Mouse (Mus musculus): ENCODE measurements at regions not wholly inside any gene's neighbourhood (a gene's known extent, or its start where the extent isn't known, plus 50 kb on each side); places are given as distances from the start of the nearest gene placed in this dataset.

DNA sequence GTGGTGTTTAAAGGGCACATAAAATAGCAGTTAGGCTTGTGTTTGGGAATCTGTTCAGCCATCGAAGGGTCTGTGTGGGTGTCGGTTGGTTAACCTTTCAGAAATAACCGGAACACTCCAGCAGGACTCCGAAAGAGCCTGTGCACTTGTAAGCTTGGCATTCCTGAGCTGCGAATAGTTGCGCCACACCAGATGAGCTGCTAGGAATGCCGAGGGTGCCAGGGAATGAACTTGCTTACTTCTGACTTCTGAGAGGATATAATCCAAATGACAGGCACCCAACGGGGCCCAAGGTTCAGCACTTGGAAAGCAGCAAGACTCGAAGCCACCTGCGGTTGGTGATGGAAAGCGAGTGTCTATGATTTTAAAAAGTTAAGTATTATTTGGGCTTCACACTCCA is 179.1 kb upstream of the Ddhd1 start:
- TF ChIP-seq CTCF (IDR thresholded peaks at IDR 0.05; ENCODE audit: control insufficient read depth, insufficient read depth, insufficient replicate concordance, low read depth, low read length), result no peak
- TF ChIP-seq POLR2A (IDR thresholded peaks at IDR 0.05; ENCODE audit: control insufficient read depth, low read depth, low read length), result no peak
